Mouse (Mus musculus) heart, embryonic 13.5 days (tissue): ENCODE results near the gene Olfr701. TPM values are rescaled to one million over a fixed set of nuclear protein-coding genes. Genes with fewer than 3 reads are reported as not detected.

Source experiments
- ATAC-seq: fragments of 200-750 bp; cut with Nextera tagmentation; 2 replicates; pipeline ENCODE4 v1.8.0; 2017; ENCODE audit warnings: moderate TSS enrichment; ENCODE audit not compliant: insufficient number of reproducible peaks, low FRiP score, low TSS enrichment; ENCODE audit errors: extremely low read depth
- H3K27ac ChIP-seq: fragments of 300-500 bp; sonication (generic); replicated peaks from 2 replicates; pipeline ENCODE4 v1.5.1; 2015; ENCODE audit warnings: moderate library complexity, mild to moderate bottlenecking, inconsistent platforms
- H3K27me3 ChIP-seq: fragments of 300-500 bp; sonication (generic); replicated peaks from 2 replicates; pipeline ENCODE4 v1.6.1; 2015; ENCODE audit warnings: mild to moderate bottlenecking, inconsistent platforms
- H3K36me3 ChIP-seq: fragments of 300-500 bp; sonication (generic); 2 replicates; pipeline ENCODE4 v1.6.1; 2015; ENCODE audit warnings: mild to moderate bottlenecking, inconsistent platforms
- H3K4me1 ChIP-seq: fragments of 300-500 bp; sonication (generic); 2 replicates; pipeline ENCODE4 v1.6.1; 2015; ENCODE audit warnings: inconsistent platforms
- H3K4me2 ChIP-seq: fragments of 300-500 bp; sonication (generic); 2 replicates; pipeline ENCODE4 v1.6.1; 2015; ENCODE audit warnings: inconsistent platforms, mild to moderate bottlenecking, moderate library complexity
- H3K4me3 ChIP-seq: fragments of 300-500 bp; sonication (generic); 2 replicates; pipeline ENCODE4 v1.5.1; 2015; ENCODE audit warnings: moderate library complexity, mild to moderate bottlenecking, inconsistent platforms
- H3K9ac ChIP-seq: fragments of 300-500 bp; sonication (generic); 2 replicates; pipeline ENCODE4 v1.6.1; 2015; ENCODE audit warnings: inconsistent platforms, mild to moderate bottlenecking, moderate library complexity
- H3K9me3 ChIP-seq: fragments of 300-500 bp; sonication (generic); 2 replicates; pipeline ENCODE4 v1.6.1; 2016; ENCODE audit warnings: inconsistent platforms
- WGBS: fragments of 180-500 bp; shearing (Covaris S2); methylation state at CpG from one replicate; pipeline ENCODE4 v1.1.7; 2015; ENCODE audit warnings: mixed read lengths; 5-methylcytosine and 5-hydroxymethylcytosine counted together
- polyA plus RNA-seq: library from polyadenylated mRNA; unstranded; fragments of >200 nt; fragmentation: Nextera tagmentation; extraction: Ambion mirVana; gene quantifications from 2 replicates; pipeline ENCODE4 v1.2.1, GENCODE M21; 2015

Gene Olfr701
- polyA plus RNA-seq, result not detected in 2 replicates

- no peaks in the 10 kb centered on the region for H3K9me3 ChIP-seq
- no peaks in the 10 kb centered on the region for H3K27me3 ChIP-seq
- WGBS, result 60% methylated on average over 2 of the region's 2 CpGs
- H3K27ac ChIP-seq, result no peak within 1 kb of the TSS
- no peak within 1 kb of the TSS for H3K4me2 ChIP-seq
- no peak for ATAC-seq
- H3K4me3 ChIP-seq, result no peak within 1 kb of the TSS
- no peaks in the 10 kb centered on the region for H3K36me3 ChIP-seq
- H3K4me1 ChIP-seq, result no peaks in the 10 kb centered on the region
- H3K9ac ChIP-seq, result no peak within 1 kb of the TSS
These were observed at the start of gene Olfr701 for GRCm38 (mm10) chr7:106813829-106814228. TSS of gene Olfr701 (plus strand) at chr7:106814129.

GRCm38 (mm10) chr7:106788330-106788729 is 25.6 kb upstream of the Olfr701 start:
- H3K4me2 ChIP-seq, result no peak overlapping the region
- no peaks in the 10 kb centered on the region for H3K36me3 ChIP-seq
- H3K4me3 ChIP-seq, result no peak overlapping the region
- no peaks in the 10 kb centered on the region for H3K9me3 ChIP-seq
- no peak for ATAC-seq
- H3K27me3 ChIP-seq, result no peaks in the 10 kb centered on the region
- no peak overlapping the region for H3K27ac ChIP-seq
- no peaks in the 10 kb centered on the region for H3K4me1 ChIP-seq
- no peak overlapping the region for H3K9ac ChIP-seq

- no peaks in the 10 kb centered on the region for H3K27me3 ChIP-seq
- ATAC-seq, result no peak
- no peak within 1 kb of the TSS for H3K9ac ChIP-seq
- H3K4me3 ChIP-seq, result no peak within 1 kb of the TSS
- no peaks in the 10 kb centered on the region for H3K9me3 ChIP-seq
- no peak within 1 kb of the TSS for H3K4me2 ChIP-seq
- H3K36me3 ChIP-seq, result no peaks in the 10 kb centered on the region
- H3K4me1 ChIP-seq, result no peaks in the 10 kb centered on the region
- WGBS, result 69% methylated on average over 1 of the region's 1 CpGs
- H3K27ac ChIP-seq, result no peak within 1 kb of the TSS
These were observed 20.8 kb upstream of the Olfr701 start, which contains the start of gene Olfr699 for GRCm38 (mm10) chr7:106793098-106793497. TSS of gene Olfr699 (minus strand) at chr7:106793198.

- 76% methylated on average over 1 of the region's 1 CpGs for WGBS
These were observed 5.2 kb upstream of the Olfr701 start, which contains the start of gene Olfr700 for GRCm38 (mm10) chr7:106808734-106809133. TSS of gene Olfr700 (minus strand) at chr7:106808834.

GRCm38 (mm10) chr7:106815775-106816174 is 1.8 kb downstream of the Olfr701 start:
- H3K36me3 ChIP-seq, result no peaks in the 10 kb centered on the region
- H3K4me1 ChIP-seq, result no peaks in the 10 kb centered on the region
- WGBS, result 26% methylated on average over 2 of the region's 2 CpGs

More at GRCm38 (mm10) chr7:106808734-106809133, 5.2 kb upstream of the Olfr701 start, which contains the start of gene Olfr700:
- H3K4me3 ChIP-seq, result no peak within 1 kb of the TSS
- H3K36me3 ChIP-seq, result no peaks in the 10 kb centered on the region
- no peak within 1 kb of the TSS for H3K9ac ChIP-seq
- ATAC-seq, result no peak
- no peaks in the 10 kb centered on the region for H3K27me3 ChIP-seq
- no peaks in the 10 kb centered on the region for H3K4me1 ChIP-seq
- H3K4me2 ChIP-seq, result no peak within 1 kb of the TSS
- H3K9me3 ChIP-seq, result 0 out of 2 replicates have a peak, but pooled peaks cover 3% of the 10 kb centered on the region
- H3K27ac ChIP-seq, result no peak within 1 kb of the TSS

GRCm38 (mm10) chr7:106818414-106818813 is 4.5 kb downstream of the Olfr701 start:
- no peak overlapping the region for H3K4me3 ChIP-seq
- H3K27me3 ChIP-seq, result no peaks in the 10 kb centered on the region
- H3K4me1 ChIP-seq, result no peaks in the 10 kb centered on the region
- no peak for ATAC-seq
- no peak overlapping the region for H3K27ac ChIP-seq
- H3K4me2 ChIP-seq, result no peak overlapping the region
- H3K36me3 ChIP-seq, result no peaks in the 10 kb centered on the region
- H3K9ac ChIP-seq, result no peak overlapping the region
- no peaks in the 10 kb centered on the region for H3K9me3 ChIP-seq

More at GRCm38 (mm10) chr7:106815775-106816174, 1.8 kb downstream of the Olfr701 start:
- Histone ChIP-seq H3K9ac (no peak overlapping the region), H3K27me3 (no peaks in the 10 kb centered on the region), H3K4me3 (no peak overlapping the region), H3K27ac (no peak overlapping the region), H3K9me3 (no peaks in the 10 kb centered on the region), H3K4me2 (no peak overlapping the region)
- no peak for ATAC-seq

- no peaks in the 10 kb centered on the region for H3K4me1 ChIP-seq
- H3K4me3 ChIP-seq, result no peak within 1 kb of the TSS
- no peak within 1 kb of the TSS for H3K9ac ChIP-seq
- ATAC-seq, result no peak
- peaks cover 3% of the 10 kb centered on the region; the same call in 1 of the 2 replicates for H3K9me3 ChIP-seq
- no peak within 1 kb of the TSS for H3K27ac ChIP-seq
- H3K36me3 ChIP-seq, result no peaks in the 10 kb centered on the region
- H3K4me2 ChIP-seq, result no peak within 1 kb of the TSS
- H3K27me3 ChIP-seq, result no peaks in the 10 kb centered on the region
These were observed 19.9 kb downstream of the Olfr701 start, which contains the start of gene Olfr702 for GRCm38 (mm10) chr7:106833793-106834192. TSS of gene Olfr702 (minus strand) at chr7:106833893.

- Histone ChIP-seq H3K36me3 (no peaks in the 10 kb centered on the region), H3K4me2 (no peak within 1 kb of the TSS), H3K27ac (no peak within 1 kb of the TSS), H3K9me3 (peaks cover 11% of the 10 kb centered on the region; the same call in 1 of the 2 replicates), H3K9ac (no peak within 1 kb of the TSS), H3K4me1 (no peaks in the 10 kb centered on the region), H3K4me3 (no peak within 1 kb of the TSS), H3K27me3 (no peaks in the 10 kb centered on the region)
- 46% methylated on average over 2 of the region's 2 CpGs for WGBS
- ATAC-seq, result no peak
These were observed 29.1 kb downstream of the Olfr701 start, which contains the start of gene Olfr703 for GRCm38 (mm10) chr7:106843060-106843459. TSS of gene Olfr703 (plus strand) at chr7:106843360.

- Histone ChIP-seq H3K4me2 (no peak within 1 kb of the TSS), H3K4me3 (no peak within 1 kb of the TSS)
These were observed 49.0 kb downstream of the Olfr701 start, which contains the start of gene Olfr704 for GRCm38 (mm10) chr7:106862885-106863284. TSS of gene Olfr704 (plus strand) at chr7:106863185.

More at GRCm38 (mm10) chr7:106862885-106863284, 49.0 kb downstream of the Olfr701 start, which contains the start of gene Olfr704:
- Histone ChIP-seq H3K9ac (no peak within 1 kb of the TSS), H3K9me3 (0 out of 2 replicates have a peak, but pooled peaks cover 4% of the 10 kb centered on the region), H3K4me1 (no peaks in the 10 kb centered on the region), H3K36me3 (no peaks in the 10 kb centered on the region), H3K27me3 (no peaks in the 10 kb centered on the region), H3K27ac (no peak within 1 kb of the TSS)
- ATAC-seq, result no peak

Other genes with a start within 250 kb of the Olfr701 start
- gene Olfr693, start 133.5 kb upstream of the Olfr701 start, polyA plus RNA-seq, result not detected in 2 replicates
- gene Olfr694, start 122.3 kb upstream of the Olfr701 start, polyA plus RNA-seq, result not detected in 2 replicates
- not detected in 2 replicates for gene Olfr695, start 97.7 kb upstream of the Olfr701 start, polyA plus RNA-seq
- not detected in 2 replicates for gene Olfr697, start 71.7 kb upstream of the Olfr701 start, polyA plus RNA-seq
- not detected in 2 replicates for gene Olfr698, start 58.7 kb upstream of the Olfr701 start, polyA plus RNA-seq
- gene Olfr699, start 20.9 kb upstream of the Olfr701 start, polyA plus RNA-seq, result not detected in 2 replicates
- gene Olfr700, start 5.3 kb upstream of the Olfr701 start, polyA plus RNA-seq, result not detected in 2 replicates
- not detected in 2 replicates for gene Olfr702, start 19.8 kb downstream of the Olfr701 start, polyA plus RNA-seq
- not detected in 2 replicates for gene Olfr703, start 29.2 kb downstream of the Olfr701 start, polyA plus RNA-seq
- not detected in 2 replicates for gene Olfr704, start 49.1 kb downstream of the Olfr701 start, polyA plus RNA-seq
- gene Olfr705, start 62.8 kb downstream of the Olfr701 start, polyA plus RNA-seq, result not detected in 2 replicates
- gene Olfr706, start 74.0 kb downstream of the Olfr701 start, polyA plus RNA-seq, result not detected in 2 replicates
- gene Olfr707, start 87.1 kb downstream of the Olfr701 start, polyA plus RNA-seq, result not detected in 2 replicates
- gene Olfr1532-ps1, start 93.9 kb downstream of the Olfr701 start, polyA plus RNA-seq, result not detected in 2 replicates
- not detected in 2 replicates for gene Olfr709-ps1, start 118.1 kb downstream of the Olfr701 start, polyA plus RNA-seq
- gene Olfr710, start 134.2 kb downstream of the Olfr701 start, polyA plus RNA-seq, result not detected in 2 replicates
- not detected in 2 replicates for gene Olfr6, start 149.8 kb downstream of the Olfr701 start, polyA plus RNA-seq
- not detected in 2 replicates for gene Olfr711, start 161.3 kb downstream of the Olfr701 start, polyA plus RNA-seq
- gene Olfr2, start 191.9 kb downstream of the Olfr701 start, polyA plus RNA-seq, result not detected in 2 replicates
- not detected in 2 replicates for gene Olfr713, start 217.0 kb downstream of the Olfr701 start, polyA plus RNA-seq